Mouse (Mus musculus) left cerebral cortex, postnatal 10 days (tissue): ENCODE results near the gene Gm10490. TPM values are rescaled to one million over a fixed set of nuclear protein-coding genes. Genes with fewer than 3 reads are reported as not detected.
A peak's percentile ranks its signal among the peaks of the same experiment; 100 is the strongest.
"Not testable (repeated sequence)": the region's sequence is repeated elsewhere in the genome, so short reads cannot be mapped to it uniquely, and the experiment has no call there.

ENCODE experiments used
- DNase-seq, 2 experiments: peaks; one replicate each; pipeline ENCODE4 v3.0.0; 2021 to 2022; ENCODE audit warnings: low spot score in 2 of 2, mixed read lengths in 1 of 2; ENCODE audit errors: extremely low spot score in 1 of 2
- intact Hi-C: fragments of 180-260 bp; cut with DNase I; formaldehyde crosslinking; loops from one replicate; pipeline ENCODE4 v1.15.1; 2025
- total RNA-seq, 2 experiments: library from RNA; stranded (reverse); gene quantifications; 2 replicates each; pipeline ENCODE4 v1.2.3; 2021

The Gm10490 gene
- not detected for total RNA-seq

GRCm38 (mm10) chrX:7909242-7909641 is at the start of gene Gm10490:
TSS of gene Gm10490 (plus strand) at chrX:7909542.
- intact Hi-C loops, DNase-seq: not testable (repeated sequence)

- intact Hi-C loops = no loop called here
Observed at GRCm38 (mm10) chrX:7863181-7863580, 46.2 kb upstream of the Gm10490 start.

GRCm38 (mm10) chrX:7864551-7864950 is 44.8 kb upstream of the Gm10490 start:
- DNase-seq = no peak
- intact Hi-C loops = no loop called here

More at GRCm38 (mm10) chrX:7863181-7863580, 46.2 kb upstream of the Gm10490 start:
- DNase-seq = no peak

- DNase-seq = no peak
- intact Hi-C loops = no loop called here
Observed at GRCm38 (mm10) chrX:7865343-7865742, 44.0 kb upstream of the Gm10490 start.

- intact Hi-C loops = no loop called here
- DNase-seq = no peak
Observed at GRCm38 (mm10) chrX:7865786-7866185, 43.6 kb upstream of the Gm10490 start.

GRCm38 (mm10) chrX:7867141-7867540 is 42.2 kb upstream of the Gm10490 start:
- no peak for DNase-seq
- intact Hi-C loops = no loop called here

GRCm38 (mm10) chrX:7868506-7868905 is 40.8 kb upstream of the Gm10490 start:
- no peak for DNase-seq
- intact Hi-C loops = no loop called here

- no peak for DNase-seq
- intact Hi-C loops = no loop called here
Observed at GRCm38 (mm10) chrX:7869826-7870225, 39.5 kb upstream of the Gm10490 start.

- intact Hi-C loops = no loop called here
- peak; percentile 83 to 89 for DNase-seq
Observed at GRCm38 (mm10) chrX:7878007-7878419, 31.3 kb upstream of the Gm10490 start, which contains the start of gene Pim2. TSS of gene Pim2 (plus strand) at chrX:7878262.

- intact Hi-C loops = no loop called here
- peak in 1 of 2 experiments; percentile 39 for DNase-seq
Observed at GRCm38 (mm10) chrX:7878495-7878894, 30.8 kb upstream of the Gm10490 start.

- DNase-seq = peak; percentile 46 to 74
- intact Hi-C loops = no loop called here
Observed at GRCm38 (mm10) chrX:7879819-7880218, 29.5 kb upstream of the Gm10490 start.

- intact Hi-C loops = no loop called here
- DNase-seq = peak; percentile 73 to 86
Observed at GRCm38 (mm10) chrX:7883841-7884567, 25.3 kb upstream of the Gm10490 start, which contains the start of gene Slc35a2. TSS of gene Slc35a2 (plus strand) at chrX:7884028.

- intact Hi-C loops = no loop called here
- no peak for DNase-seq
Observed at GRCm38 (mm10) chrX:7898211-7898610, 11.1 kb upstream of the Gm10490 start.

- intact Hi-C loops = no loop called here
Observed at GRCm38 (mm10) chrX:7898880-7899874, 10.2 kb upstream of the Gm10490 start, which contains the start of the genes Pqbp1 and Timm17b. TSS of gene Pqbp1 (minus strand) at chrX:7899269. TSS of gene Timm17b (plus strand) at chrX:7899357.

GRCm38 (mm10) chrX:7904441-7904840 is 4.9 kb upstream of the Gm10490 start:
- DNase-seq = no peak
- intact Hi-C loops = no loop called here

More at GRCm38 (mm10) chrX:7898880-7899874, 10.2 kb upstream of the Gm10490 start, which contains the start of the genes Pqbp1 and Timm17b:
- DNase-seq = peak; percentile 87 to 93

- DNase-seq = no peak
- intact Hi-C loops = no loop called here
Observed at GRCm38 (mm10) chrX:7907735-7908134, 1.6 kb upstream of the Gm10490 start, which contains the start of gene Gm10491. TSS of gene Gm10491 (minus strand) at chrX:7907835.

GRCm38 (mm10) chrX:7910473-7910872 is 1.1 kb downstream of the Gm10490 start:
- intact Hi-C loops = no loop called here
- DNase-seq = no peak

GRCm38 (mm10) chrX:7915669-7916068 is 6.3 kb downstream of the Gm10490 start:
- not testable (repeated sequence) for DNase-seq
- intact Hi-C loops = loop anchor here (5.0 kb wide), 1 partner anchor 102 kb away; the partner anchor contains the start of gene Glod5

GRCm38 (mm10) chrX:7917960-7918359 is 8.6 kb downstream of the Gm10490 start:
- not testable (repeated sequence) for DNase-seq
- intact Hi-C loops = loop anchor here (5.0 kb wide), 1 partner anchor 99 kb away; the partner anchor contains the start of gene Glod5
